Mouse (Mus musculus) macrophage (primary cell): ENCODE data around the gene Gm20683. TPM values are rescaled to one million over a fixed set of nuclear protein-coding genes. Genes with fewer than 3 reads are reported as not detected.
"Not testable (repeated sequence)": the region's sequence is repeated elsewhere in the genome, so short reads cannot be mapped to it uniquely, and the experiment has no call there.

ENCODE experiments used
- H3K27ac ChIP-seq: fragments of 350-480 bp; formaldehyde crosslinking; 2 replicates; pipeline ENCODE4 v1.9.0; 2021
- H3K36me3 ChIP-seq: fragments of 350-480 bp; formaldehyde crosslinking; 2 replicates; pipeline ENCODE4 v1.9.0; 2021; ENCODE audit errors: inconsistent target
- H3K4me3 ChIP-seq: fragments of 350-480 bp; formaldehyde crosslinking; 2 replicates; pipeline ENCODE4 v1.9.0; 2021; ENCODE audit errors: inconsistent target
- H3K79me2 ChIP-seq: fragments of 350-480 bp; formaldehyde crosslinking; 2 replicates; pipeline ENCODE4 v1.9.0; 2021; ENCODE audit errors: inconsistent target
- WGBS: methylation state at CpG from one replicate; pipeline ENCODE4 v1.1.7; 2026; ENCODE audit warnings: inconsistent platforms; ENCODE audit not compliant: missing documents; 5-methylcytosine and 5-hydroxymethylcytosine counted together
- polyA plus RNA-seq: library from polyadenylated mRNA; stranded (reverse); fragments of 250-400 nt; gene quantifications from 3 replicates; pipeline ENCODE4 v1.2.4, GENCODE M21; 2018; ENCODE audit warnings: inconsistent platforms

Gene Gm20683
- polyA plus RNA-seq, 1 experiment from 2014 or later = 0.09 TPM

- no peak overlapping the region for H3K4me3 ChIP-seq
- WGBS = 95% methylated on average over 32 of the region's 32 CpGs
- no peak overlapping the region for H3K27ac ChIP-seq
- H3K79me2 ChIP-seq = no peaks in the 10 kb centered on the region
- H3K36me3 ChIP-seq = peaks cover 12% of the 10 kb centered on the region
Measured at GRCm38 (mm10) chr17:25877741-25878610, 36.4 kb upstream of the Gm20683 start.

DNA sequence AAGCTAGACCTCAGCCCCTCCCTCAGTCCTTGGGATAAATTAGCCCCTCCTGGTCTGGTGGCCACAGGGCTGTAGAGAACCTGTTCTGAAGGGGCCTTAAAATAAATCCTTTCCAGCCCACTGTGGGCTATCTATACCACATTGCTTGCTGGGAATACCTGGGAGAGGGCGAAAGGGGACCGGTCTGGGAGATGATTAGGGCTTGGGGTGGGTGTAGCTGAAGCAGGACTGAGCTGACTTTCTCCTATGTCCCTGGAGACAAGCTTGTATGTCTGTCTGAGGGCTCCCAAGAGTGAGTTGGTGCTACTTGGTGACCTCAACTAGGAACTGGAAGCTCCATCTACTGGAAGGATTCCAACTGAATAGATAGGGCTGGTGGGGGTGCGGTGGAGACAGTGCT lies 35.5 kb upstream of the Gm20683 start:
- H3K27ac ChIP-seq = no peak overlapping the region
- H3K36me3 ChIP-seq = peaks cover 3% of the 10 kb centered on the region
- 96% methylated on average over 2 of the region's 3 CpGs for WGBS
- no peaks in the 10 kb centered on the region for H3K79me2 ChIP-seq
- H3K4me3 ChIP-seq = no peak overlapping the region

GRCm38 (mm10) chr17:25876347-25876915 lies 34.9 kb upstream of the Gm20683 start:
- H3K79me2 ChIP-seq = no peaks in the 10 kb centered on the region
- WGBS = 87% methylated on average over 10 of the region's 10 CpGs
- no peak overlapping the region for H3K4me3 ChIP-seq
- no peak overlapping the region for H3K27ac ChIP-seq
- H3K36me3 ChIP-seq = no peaks in the 10 kb centered on the region

GRCm38 (mm10) chr17:25875171-25876136 lies 33.9 kb upstream of the Gm20683 start:
- H3K27ac ChIP-seq = peak overlapping the region; percentile 31; the same call in 1 of the 2 replicates
- peak overlapping the region; percentile 46 for H3K4me3 ChIP-seq
- H3K36me3 ChIP-seq = no peaks in the 10 kb centered on the region
- 2% methylated on average over 59 of the region's 59 CpGs for WGBS
- H3K79me2 ChIP-seq = no peaks in the 10 kb centered on the region

- H3K4me3 ChIP-seq = peak within 1 kb of the TSS; percentile 46
- under 1% methylated on average over 25 of the region's 25 CpGs for WGBS
- no peaks in the 10 kb centered on the region for H3K79me2 ChIP-seq
- peak within 1 kb of the TSS; percentile 31 for H3K27ac ChIP-seq
- H3K36me3 ChIP-seq = no peaks in the 10 kb centered on the region
Measured at GRCm38 (mm10) chr17:25874721-25875170, 33.2 kb upstream of the Gm20683 start, which contains the start of gene Mettl26. TSS of gene Mettl26 (plus strand) at chr17:25875074.

DNA sequence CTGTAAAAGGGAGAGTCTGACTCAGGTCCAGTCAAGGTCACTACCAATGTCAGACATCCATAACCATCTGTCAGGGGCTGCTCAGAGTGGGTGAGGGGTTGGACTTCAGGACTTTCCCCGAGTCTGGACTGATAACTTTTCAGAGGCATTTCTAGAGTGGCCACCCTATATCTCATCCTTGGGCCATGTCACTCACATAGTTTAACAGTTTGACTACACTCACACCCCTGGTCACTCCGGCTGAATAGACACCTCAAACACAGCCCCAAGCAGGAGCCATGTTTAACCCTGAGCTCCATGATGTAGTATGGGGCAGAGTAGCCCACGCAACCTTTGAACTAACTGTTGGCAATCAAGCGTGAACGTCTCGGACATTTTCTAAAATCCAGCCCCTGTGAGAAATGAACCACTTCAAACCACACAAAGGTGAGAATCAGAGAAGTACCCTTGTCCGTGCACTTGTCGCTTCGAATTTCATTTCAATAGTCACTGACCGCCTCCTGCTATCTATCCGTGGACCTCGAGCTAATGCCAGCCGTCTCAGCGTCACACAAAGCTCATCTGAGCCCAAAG lies 32.7 kb upstream of the Gm20683 start:
- Histone ChIP-seq H3K36me3 (no peaks in the 10 kb centered on the region), H3K27ac (peak overlapping the region; percentile 31), H3K4me3 (peak overlapping the region; percentile 46), H3K79me2 (no peaks in the 10 kb centered on the region)
- 16% methylated on average over 14 of the region's 14 CpGs for WGBS

- Histone ChIP-seq H3K4me3 (no peak overlapping the region), H3K27ac (no peak overlapping the region), H3K36me3 (no peaks in the 10 kb centered on the region), H3K79me2 (no peaks in the 10 kb centered on the region)
- WGBS = 87% methylated on average over 8 of the region's 11 CpGs
Measured at GRCm38 (mm10) chr17:25873405-25874147, 32.0 kb upstream of the Gm20683 start.

- 89% methylated on average over 3 of the region's 3 CpGs for whole genome bisulfite sequencing
- Histone ChIP-seq H3K27ac (no peak overlapping the region), H3K79me2 (no peaks in the 10 kb centered on the region), H3K4me3 (no peak overlapping the region), H3K36me3 (no peaks in the 10 kb centered on the region)
Measured at GRCm38 (mm10) chr17:25872676-25873075, 31.1 kb upstream of the Gm20683 start.

- H3K79me2 ChIP-seq, H3K36me3 ChIP-seq, H3K27ac ChIP-seq, H3K4me3 ChIP-seq: not testable (repeated sequence)
Measured at GRCm38 (mm10) chr17:25871566-25871965, 30.0 kb upstream of the Gm20683 start.

- H3K79me2 ChIP-seq = no peaks in the 10 kb centered on the region; the same call in 1 of the 2 replicates
- 100% methylated on average over 2 of the region's 2 CpGs for WGBS
- no peaks in the 10 kb centered on the region for H3K36me3 ChIP-seq
- no peak overlapping the region for H3K27ac ChIP-seq
- no peak overlapping the region for H3K4me3 ChIP-seq
Measured at GRCm38 (mm10) chr17:25869954-25870353, 28.4 kb upstream of the Gm20683 start.

DNA sequence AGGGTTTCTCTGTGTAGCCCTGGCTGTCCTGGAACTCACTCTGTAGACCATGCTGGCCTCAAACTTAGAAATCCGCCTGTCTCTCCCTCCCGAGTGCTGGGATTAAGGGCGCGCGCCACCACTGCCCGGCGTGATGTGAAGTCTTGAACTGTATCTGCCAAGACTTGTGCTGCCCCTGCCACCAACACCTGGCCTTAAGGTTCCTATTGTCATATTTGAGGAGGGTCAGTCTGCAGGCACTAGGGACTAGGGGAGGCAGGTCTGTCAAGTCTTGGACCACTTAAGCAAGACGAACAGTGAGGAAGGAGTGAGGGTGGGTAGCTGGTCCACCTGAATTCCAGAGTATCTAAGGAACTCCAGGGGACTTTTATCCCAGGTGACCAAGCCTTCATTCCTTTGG lies 27.9 kb upstream of the Gm20683 start:
- no peak overlapping the region for H3K4me3 ChIP-seq
- WGBS = 99% methylated on average over 8 of the region's 8 CpGs

DNA sequence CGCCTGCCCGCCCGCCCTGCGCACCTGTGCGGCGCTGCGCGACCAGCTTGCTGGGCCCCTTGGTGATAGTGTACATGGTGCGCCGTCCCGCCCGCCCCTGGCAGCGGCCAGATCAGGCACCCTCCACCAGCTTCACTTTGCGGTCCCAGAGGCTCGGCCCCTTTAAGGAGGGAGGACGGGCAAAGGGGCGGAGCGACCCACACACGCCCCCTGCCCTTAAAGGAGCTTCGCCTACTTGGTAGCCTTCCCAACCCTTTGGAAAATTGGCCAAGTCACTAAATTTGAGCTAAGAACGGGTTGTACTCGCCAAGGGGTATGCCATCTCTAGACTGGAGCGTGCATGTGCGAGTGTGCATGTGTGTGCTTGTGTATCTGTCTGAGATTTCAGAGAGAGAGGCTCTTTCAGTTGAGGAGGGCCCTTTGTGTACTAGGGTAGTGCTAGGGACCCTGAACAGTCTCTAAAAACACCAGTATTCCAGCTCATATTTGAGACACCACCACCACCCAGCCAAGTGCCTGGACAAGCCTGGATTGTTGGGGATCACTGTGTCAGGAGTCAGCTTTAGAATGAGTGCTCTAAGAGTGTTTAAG lies 27.1 kb upstream of the Gm20683 start, which contains the start of gene Mcrip2:
Gene Mcrip2 (minus strand): TSS at position 164 of the 591 bp plus-strand sequence.
- Histone ChIP-seq H3K36me3 (no peaks in the 10 kb centered on the region), H3K27ac (0 out of 2 replicates have a peak within 1 kb of the TSS, but pooled peaks have one; percentile 19), H3K79me2 (no peaks in the 10 kb centered on the region; the same call in 1 of the 2 replicates), H3K4me3 (peak within 1 kb of the TSS; percentile 40)
- WGBS = 2% methylated on average over 24 of the region's 24 CpGs

More for the DNA sequence above, 27.9 kb upstream of the Gm20683 start:
- H3K36me3 ChIP-seq = no peaks in the 10 kb centered on the region
- no peak overlapping the region for H3K27ac ChIP-seq
- no peaks in the 10 kb centered on the region; the same call in 1 of the 2 replicates for H3K79me2 ChIP-seq
